Mouse (Mus musculus) hindbrain, embryonic 12.5 days (tissue): Measurements from ENCODE around the gene Atp6v1g2. TPM values are rescaled to one million over a fixed set of nuclear protein-coding genes. Genes with fewer than 3 reads are reported as not detected.

Source experiments
- ATAC-seq: fragments of 200-750 bp; cut with Nextera tagmentation; 2 replicates; pipeline ENCODE4 v1.8.0; 2017; ENCODE audit warnings: moderate TSS enrichment; ENCODE audit not compliant: low FRiP score
- H3K27ac ChIP-seq: fragments of 300-500 bp; sonication (generic); 2 replicates; pipeline ENCODE4 v1.5.1; 2016; ENCODE audit warnings: mild to moderate bottlenecking
- H3K27me3 ChIP-seq: fragments of 300-500 bp; sonication (generic); 2 replicates; pipeline ENCODE4 v1.6.1; 2016; ENCODE audit warnings: mild to moderate bottlenecking
- H3K36me3 ChIP-seq: fragments of 300-500 bp; sonication (generic); 2 replicates; pipeline ENCODE4 v1.6.1; 2016; ENCODE audit warnings: mild to moderate bottlenecking
- H3K4me1 ChIP-seq: fragments of 300-500 bp; sonication (generic); 2 replicates; pipeline ENCODE4 v1.6.1; 2016
- H3K4me2 ChIP-seq: fragments of 300-500 bp; sonication (generic); replicated peaks from 2 replicates; pipeline ENCODE4 v1.6.1; 2016; ENCODE audit warnings: mild to moderate bottlenecking
- H3K4me3 ChIP-seq: fragments of 300-500 bp; sonication (generic); 2 replicates; pipeline ENCODE4 v1.5.1; 2016; ENCODE audit warnings: mild to moderate bottlenecking
- H3K9ac ChIP-seq: fragments of 300-500 bp; sonication (generic); 2 replicates; pipeline ENCODE4 v1.6.1; 2016; ENCODE audit warnings: mild to moderate bottlenecking, moderate library complexity
- H3K9me3 ChIP-seq: fragments of 300-500 bp; sonication (generic); replicated peaks from 2 replicates; pipeline ENCODE4 v1.6.1; 2016; ENCODE audit warnings: mild to moderate bottlenecking
- WGBS: fragments of 180-500 bp; shearing (Covaris S2); methylation state at CpG from one replicate; pipeline ENCODE4 v1.1.7; 2016; 5-methylcytosine and 5-hydroxymethylcytosine counted together
- polyA plus RNA-seq: library from polyadenylated mRNA; unstranded; fragments of >200 nt; fragmentation: Nextera tagmentation; extraction: Ambion mirVana; gene quantifications from 2 replicates; pipeline ENCODE4 v1.2.1, GENCODE M21; 2016

Gene Atp6v1g2
- polyA plus RNA-seq, 1 experiment from 2014 or later = 23.0 TPM

- no peaks in the 10 kb centered on the region for H3K27me3 ChIP-seq
- H3K9ac ChIP-seq = no peak overlapping the region
- no peaks in the 10 kb centered on the region for H3K9me3 ChIP-seq
- peaks cover 65% of the 10 kb centered on the region for H3K36me3 ChIP-seq
- 87% methylated on average over 18 of the region's 18 CpGs for WGBS
- H3K4me1 ChIP-seq = peaks cover under 1% of the 10 kb centered on the region; the same call in 1 of the 2 replicates
- H3K4me3 ChIP-seq = no peak overlapping the region
- no peak overlapping the region for H3K4me2 ChIP-seq
- H3K27ac ChIP-seq = no peak overlapping the region
- ATAC-seq = no peak
Measured at GRCm38 (mm10) chr17:35252619-35253292, 19.3 kb downstream of the Atp6v1g2 start.

- peaks cover 57% of the 10 kb centered on the region for H3K36me3 ChIP-seq
- H3K9ac ChIP-seq = no peak overlapping the region
- ATAC-seq = no peak
- H3K27ac ChIP-seq = no peak overlapping the region
- no peaks in the 10 kb centered on the region for H3K27me3 ChIP-seq
- peaks cover 3% of the 10 kb centered on the region for H3K4me1 ChIP-seq
- no peak overlapping the region for H3K4me2 ChIP-seq
- WGBS = 88% methylated on average over 32 of the region's 32 CpGs
- no peak overlapping the region for H3K4me3 ChIP-seq
- H3K9me3 ChIP-seq = no peaks in the 10 kb centered on the region
Measured at GRCm38 (mm10) chr17:35253293-35254093, 20.0 kb downstream of the Atp6v1g2 start.

- Histone ChIP-seq H3K27ac (no peak overlapping the region), H3K4me2 (no peak overlapping the region), H3K36me3 (peaks cover 48% of the 10 kb centered on the region), H3K27me3 (0 out of 2 replicates have a peak, but pooled peaks cover 2% of the 10 kb centered on the region), H3K9me3 (no peaks in the 10 kb centered on the region), H3K9ac (no peak overlapping the region), H3K4me3 (no peak overlapping the region), H3K4me1 (peaks cover 3% of the 10 kb centered on the region)
- WGBS = 58% methylated on average over 11 of the region's 11 CpGs
- peak; percentile 26; the same call in 1 of the 2 replicates for ATAC-seq
Measured at GRCm38 (mm10) chr17:35254241-35255098, 21.0 kb downstream of the Atp6v1g2 start.

GRCm38 (mm10) chr17:35255301-35255700 is 21.8 kb downstream of the Atp6v1g2 start:
- Histone ChIP-seq H3K36me3 (peaks cover 39% of the 10 kb centered on the region), H3K4me2 (no peak overlapping the region), H3K9me3 (no peaks in the 10 kb centered on the region), H3K4me3 (no peak overlapping the region), H3K27me3 (0 out of 2 replicates have a peak, but pooled peaks cover 8% of the 10 kb centered on the region), H3K9ac (no peak overlapping the region; the same call in 1 of the 2 replicates), H3K4me1 (peaks cover 3% of the 10 kb centered on the region), H3K27ac (no peak overlapping the region)
- WGBS = 79% methylated on average over 3 of the region's 3 CpGs
- no peak for ATAC-seq

- H3K27me3 ChIP-seq = 0 out of 2 replicates have a peak, but pooled peaks cover 8% of the 10 kb centered on the region
- no peaks in the 10 kb centered on the region for H3K9me3 ChIP-seq
- H3K4me3 ChIP-seq = no peak overlapping the region
- ATAC-seq = no peak
- WGBS = 65% methylated on average over 4 of the region's 4 CpGs
- H3K36me3 ChIP-seq = peaks cover 35% of the 10 kb centered on the region
- H3K9ac ChIP-seq = no peak overlapping the region; the same call in 1 of the 2 replicates
- H3K4me2 ChIP-seq = no peak overlapping the region
- H3K4me1 ChIP-seq = peaks cover 3% of the 10 kb centered on the region
- H3K27ac ChIP-seq = no peak overlapping the region
Measured at GRCm38 (mm10) chr17:35255704-35256103, 22.2 kb downstream of the Atp6v1g2 start.

- H3K9me3 ChIP-seq = no peaks in the 10 kb centered on the region
- H3K27me3 ChIP-seq = peaks cover 18% of the 10 kb centered on the region; the same call in 1 of the 2 replicates
- H3K4me1 ChIP-seq = peaks cover 3% of the 10 kb centered on the region
- H3K4me2 ChIP-seq = no peak overlapping the region
- ATAC-seq = no peak
- H3K9ac ChIP-seq = no peak overlapping the region
- H3K27ac ChIP-seq = no peak overlapping the region
- WGBS = 84% methylated on average over 1 of the region's 1 CpGs
- peaks cover 20% of the 10 kb centered on the region for H3K36me3 ChIP-seq
- no peak overlapping the region for H3K4me3 ChIP-seq
Measured at GRCm38 (mm10) chr17:35257378-35257777, 23.9 kb downstream of the Atp6v1g2 start.

GRCm38 (mm10) chr17:35257824-35258491 is 24.5 kb downstream of the Atp6v1g2 start:
- peak overlapping the region; percentile 10; the same call in 1 of the 2 replicates for H3K4me3 ChIP-seq
- no peak for ATAC-seq
- peaks cover 21% of the 10 kb centered on the region for H3K27me3 ChIP-seq
- no peaks in the 10 kb centered on the region for H3K9me3 ChIP-seq
- WGBS = 13% methylated on average over 17 of the region's 17 CpGs
- H3K27ac ChIP-seq = no peak overlapping the region
- peaks cover 14% of the 10 kb centered on the region for H3K36me3 ChIP-seq
- H3K4me1 ChIP-seq = peaks cover 6% of the 10 kb centered on the region
- H3K4me2 ChIP-seq = peak overlapping the region; percentile 34
- peak overlapping the region; percentile 36 for H3K9ac ChIP-seq

- no peaks in the 10 kb centered on the region for H3K9me3 ChIP-seq
- H3K36me3 ChIP-seq = peaks cover 6% of the 10 kb centered on the region
- H3K9ac ChIP-seq = no peak overlapping the region
- WGBS = 67% methylated on average over 13 of the region's 14 CpGs
- H3K4me1 ChIP-seq = peaks cover 10% of the 10 kb centered on the region
- H3K4me2 ChIP-seq = no peak overlapping the region
- peaks cover 25% of the 10 kb centered on the region for H3K27me3 ChIP-seq
- ATAC-seq = no peak
- H3K27ac ChIP-seq = no peak overlapping the region
- no peak overlapping the region for H3K4me3 ChIP-seq
Measured at GRCm38 (mm10) chr17:35258492-35259478, 25.3 kb downstream of the Atp6v1g2 start.

- H3K27me3 ChIP-seq = peaks cover 34% of the 10 kb centered on the region
- no peaks in the 10 kb centered on the region for H3K9me3 ChIP-seq
- no peak overlapping the region for H3K4me2 ChIP-seq
- no peak overlapping the region for H3K4me3 ChIP-seq
- no peak for ATAC-seq
- no peak overlapping the region for H3K27ac ChIP-seq
- WGBS = 76% methylated on average over 4 of the region's 4 CpGs
- peaks cover 12% of the 10 kb centered on the region for H3K4me1 ChIP-seq
- H3K36me3 ChIP-seq = no peaks in the 10 kb centered on the region
- H3K9ac ChIP-seq = no peak overlapping the region
Measured at GRCm38 (mm10) chr17:35259621-35260020, 26.2 kb downstream of the Atp6v1g2 start.

GRCm38 (mm10) chr17:35261651-35262050 is 28.2 kb downstream of the Atp6v1g2 start:
- Histone ChIP-seq H3K36me3 (no peaks in the 10 kb centered on the region), H3K4me1 (peaks cover 12% of the 10 kb centered on the region), H3K4me3 (no peak overlapping the region), H3K4me2 (no peak overlapping the region), H3K27me3 (peaks cover 39% of the 10 kb centered on the region), H3K9me3 (no peaks in the 10 kb centered on the region), H3K27ac (no peak overlapping the region), H3K9ac (no peak overlapping the region)
- ATAC-seq = no peak
- 65% methylated on average over 13 of the region's 13 CpGs for WGBS
